Mouse (Mus musculus): ENCODE measurements around the gene Ktn1. TPM values are rescaled to one million over a fixed set of nuclear protein-coding genes. Genes with fewer than 3 reads are reported as not detected.
A peak's percentile ranks its signal among the peaks of the same experiment; 100 is the strongest.

Gene Ktn1
- polyA plus RNA-seq, 1 experiment: 4.5 TPM

DNA sequence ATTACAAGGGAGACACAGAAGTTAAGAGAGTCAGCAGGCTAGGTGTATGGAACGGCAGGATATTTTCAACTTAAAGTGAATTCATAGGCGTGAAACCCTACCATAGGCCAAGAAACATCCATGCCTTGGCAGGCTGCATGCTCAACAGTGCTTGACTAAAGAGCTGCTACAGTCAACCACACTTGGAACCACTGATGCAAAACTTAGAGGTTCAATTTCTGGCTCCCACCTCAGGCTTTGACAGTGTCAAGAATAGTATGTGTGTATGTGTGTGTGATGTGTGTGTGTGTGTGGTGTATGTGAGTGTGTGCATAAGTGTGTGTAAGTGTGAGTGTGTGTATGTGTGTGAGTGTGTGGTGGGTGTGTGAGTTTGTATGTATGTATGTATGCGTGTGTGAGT is 127.3 kb downstream of the Ktn1 start:
- Histone ChIP-seq H3K36me3 (ENCODE audit: control insufficient read depth, insufficient read depth, low read length) (no peaks in the 10 kb centered on the region), H3K27me3 (replicated peaks; ENCODE audit: control insufficient read depth, insufficient read depth, low read length) (peaks cover 1% of the 10 kb centered on the region; the same call in 1 of the 2 replicates), H3K27ac (ENCODE audit: insufficient read depth, low read depth, low read length) (no peak overlapping the region), H3K4me1 (ENCODE audit: control insufficient read depth, insufficient read depth, low read length) (no peaks in the 10 kb centered on the region), H3K4me3 (ENCODE audit: insufficient read depth, low read depth, low read length) (no peak overlapping the region)
- WGBS: 60% methylated on average over 3 of the region's 3 CpGs
- no peak for TF ChIP-seq CTCF (conservative IDR thresholded peaks at IDR 0.05; ENCODE audit: insufficient read depth, insufficient read length, low read depth, low read length)
- no peak for TF ChIP-seq POLR2A (IDR thresholded peaks at IDR 0.05; ENCODE audit: low read depth, low read length)
- DNase-seq: no peak

GRCm38 (mm10) chr14:47776260-47777035 is 128.2 kb downstream of the Ktn1 start:
- Histone ChIP-seq H3K36me3 (ENCODE audit: control insufficient read depth, insufficient read depth, low read length) (no peaks in the 10 kb centered on the region), H3K27ac (ENCODE audit: insufficient read depth, low read depth, low read length) (no peak overlapping the region), H3K4me1 (ENCODE audit: control insufficient read depth, insufficient read depth, low read length) (no peaks in the 10 kb centered on the region), H3K4me3 (ENCODE audit: insufficient read depth, low read depth, low read length) (no peak overlapping the region), H3K27me3 (replicated peaks; ENCODE audit: control insufficient read depth, insufficient read depth, low read length) (peaks cover 1% of the 10 kb centered on the region; the same call in 1 of the 2 replicates)
- DNase-seq: peak; percentile 13
- no peak for TF ChIP-seq POLR2A (IDR thresholded peaks at IDR 0.05; ENCODE audit: low read depth, low read length)
- TF ChIP-seq CTCF (conservative IDR thresholded peaks at IDR 0.05; ENCODE audit: insufficient read depth, insufficient read length, low read depth, low read length): no peak
- 66% methylated on average over 6 of the region's 6 CpGs for WGBS

- no peak overlapping the region for H3K4me3 ChIP-seq (ENCODE audit: insufficient read depth, low read depth, low read length)
- no peaks in the 10 kb centered on the region for H3K4me1 ChIP-seq (ENCODE audit: control insufficient read depth, insufficient read depth, low read length)
- H3K27me3 ChIP-seq (replicated peaks; ENCODE audit: control insufficient read depth, insufficient read depth, low read length): no peaks in the 10 kb centered on the region
- DNase-seq: no peak
- H3K27ac ChIP-seq (ENCODE audit: insufficient read depth, low read depth, low read length): no peak overlapping the region
- TF ChIP-seq POLR2A (IDR thresholded peaks at IDR 0.05; ENCODE audit: low read depth, low read length): no peak
- no peak for TF ChIP-seq CTCF (conservative IDR thresholded peaks at IDR 0.05; ENCODE audit: insufficient read depth, insufficient read length, low read depth, low read length)
- 14% methylated on average over 4 of the region's 4 CpGs for WGBS
- no peaks in the 10 kb centered on the region for H3K36me3 ChIP-seq (ENCODE audit: control insufficient read depth, insufficient read depth, low read length)
These were observed 137.9 kb downstream of the Ktn1 start for GRCm38 (mm10) chr14:47786112-47786511.

Other genes starting within 250 kb of the Ktn1 start
- 0.23 and 0.33 TPM in 2 replicates for gene Dlgap5, start 230.0 kb upstream of the Ktn1 start, polyA plus RNA-seq (2012; rRNA removed)
- 10.2 and 13.0 TPM in 2 replicates for gene Fbxo34, start 198.0 kb upstream of the Ktn1 start, polyA plus RNA-seq (2012; rRNA removed)
- 8.9 and 9.4 TPM in 2 replicates for gene Atg14, start 77.8 kb upstream of the Ktn1 start, polyA plus RNA-seq (2012; rRNA removed)

Measured in kidney, adult 2 months (tissue).